In the genomic region with DNA sequence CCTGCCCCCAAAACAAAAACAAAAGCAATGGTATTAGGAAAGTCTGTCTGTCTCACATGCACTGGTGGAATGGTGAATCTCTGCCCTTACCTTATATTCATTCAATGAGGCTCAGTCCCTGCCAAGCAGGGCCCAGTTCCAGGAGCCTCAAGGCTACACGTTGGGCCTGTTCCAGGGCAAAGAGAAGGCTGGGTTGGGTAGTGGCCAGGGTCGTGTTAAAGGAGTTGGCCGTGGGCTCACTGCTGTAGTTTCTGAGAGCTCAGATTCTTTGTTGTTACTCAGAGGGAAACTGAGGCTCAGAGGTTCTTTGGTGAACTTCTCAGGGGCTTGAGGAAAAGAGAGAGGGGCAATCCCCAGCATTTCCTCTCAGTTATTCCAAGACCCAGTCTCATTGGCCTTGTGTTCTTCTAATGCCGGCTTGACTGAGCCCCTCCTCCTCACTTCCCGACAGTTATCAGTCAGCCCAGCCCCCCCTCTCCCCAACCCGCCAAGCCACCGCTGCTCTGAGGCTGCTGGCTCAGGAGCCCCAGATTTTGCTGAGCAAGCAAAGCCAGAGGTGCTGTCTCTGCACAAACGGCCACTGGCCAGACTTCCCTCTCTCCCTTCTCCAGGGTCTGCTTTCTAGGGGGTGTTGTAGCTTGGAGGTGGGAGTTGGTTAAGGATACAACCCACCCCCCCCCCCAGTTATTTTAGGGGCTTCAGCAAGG, we compare ENCODE assay signal across 8 mouse cellular contexts. TPM values are rescaled to one million over a fixed set of nuclear protein-coding genes. Genes with fewer than 3 reads are reported as not detected.
A peak's percentile ranks its signal among the peaks of the same experiment; 100 is the strongest.
DNase-seq lines count a peak whose midpoint lies in the region; ATAC-seq and TF ChIP-seq lines count a peak whose summit lies in the region.

No protein-coding gene starts in this region.

- no peak for TF ChIP-seq RAD21 in MEL (IDR thresholded peaks at IDR 0.05; ENCODE audit: low read depth, low read length)

- H3K27ac ChIP-seq in MEL (ENCODE audit: control insufficient read depth, low read depth, low read length): no peak overlapping the region
- peak overlapping the region; percentile 31; the same call in 1 of the 2 replicates for H3K27ac ChIP-seq in forebrain, embryonic 12.5 days
- peak overlapping the region; percentile 19; the same call in 1 of the 2 replicates for H3K27ac ChIP-seq in hindbrain, embryonic 12.5 days
- peak overlapping the region; percentile 80 for H3K27ac ChIP-seq in limb, embryonic 15.5 days

- 27% methylated on average over 8 of the region's 8 CpGs for WGBS in forebrain, embryonic 12.5 days
- 28% methylated on average over 8 of the region's 8 CpGs for WGBS in hindbrain, embryonic 12.5 days
- WGBS in limb, embryonic 15.5 days: 9% methylated on average over 8 of the region's 8 CpGs

- H3K4me1 ChIP-seq in MEL (ENCODE audit: control insufficient read depth in 1 of 2, insufficient read depth in 2 of 2, low read length in 2 of 2): no peaks in the 10 kb centered on the region
- no peaks in the 10 kb centered on the region; the same call in 1 of the 2 replicates for H3K4me1 ChIP-seq in forebrain, embryonic 12.5 days
- H3K4me1 ChIP-seq in hindbrain, embryonic 12.5 days: peaks cover 15% of the 10 kb centered on the region
- peaks cover 45% of the 10 kb centered on the region for H3K4me1 ChIP-seq in limb, embryonic 15.5 days

- no peak overlapping the region for H3K9ac ChIP-seq in MEL (ENCODE audit: control insufficient read depth, low read depth, low read length, poor library complexity, severe bottlenecking)
- no peak overlapping the region for H3K9ac ChIP-seq in forebrain, embryonic 12.5 days
- no peak overlapping the region for H3K9ac ChIP-seq in hindbrain, embryonic 12.5 days
- H3K9ac ChIP-seq in limb, embryonic 15.5 days: no peak overlapping the region

- intact Hi-C loops in heart, postnatal 25 days (cut with DNase I): no loop called here

- TF ChIP-seq CTCF in MEL (IDR thresholded peaks at IDR 0.05 in 2 of 3, conservative IDR thresholded peaks at IDR 0.05 in 1 of 3; ENCODE audit: control insufficient read depth in 1 of 3, insufficient read depth in 1 of 3, low read depth in 2 of 3, low read length in 3 of 3, poor library complexity in 1 of 3, severe bottlenecking in 1 of 3): no peak

- DNase-seq in heart, adult 11 months: peak; percentile 98
- no peak for DNase-seq in heart, postnatal 25 days (ENCODE audit: low spot score)
- no peak for DNase-seq in MEL (ENCODE audit: low read depth, low spot score)
- DNase-seq in right cerebral cortex, postnatal 4 days: peak; percentile 54
- DNase-seq in urinary bladder, adult 18-20 months (ENCODE audit: low spot score in 2 of 2): no peak

- no peaks in the 10 kb centered on the region for H3K9me3 ChIP-seq in MEL (replicated peaks; ENCODE audit: insufficient read depth, low read length)
- H3K9me3 ChIP-seq in forebrain, embryonic 12.5 days: no peaks in the 10 kb centered on the region
- H3K9me3 ChIP-seq in hindbrain, embryonic 12.5 days (replicated peaks): no peaks in the 10 kb centered on the region
- no peaks in the 10 kb centered on the region for H3K9me3 ChIP-seq in limb, embryonic 15.5 days

- no peak overlapping the region for H3K4me3 ChIP-seq in MEL (ENCODE audit: control insufficient read depth in 1 of 2, insufficient read depth in 1 of 2, low read depth in 2 of 2, low read length in 2 of 2)
- no peak overlapping the region for H3K4me3 ChIP-seq in forebrain, embryonic 12.5 days (replicated peaks)
- no peak overlapping the region for H3K4me3 ChIP-seq in hindbrain, embryonic 12.5 days
- H3K4me3 ChIP-seq in limb, embryonic 15.5 days: no peak overlapping the region

- 0 out of 2 replicates have a peak, but pooled peaks have one; percentile 33 for ATAC-seq in forebrain, embryonic 12.5 days (ENCODE audit: low FRiP score)
- no peak for ATAC-seq in hindbrain, embryonic 12.5 days (ENCODE audit: low FRiP score)
- ATAC-seq in limb, embryonic 15.5 days (ENCODE audit: insufficient number of reproducible peaks, low FRiP score, low TSS enrichment, low read depth): peak; percentile 49

- no peak for TF ChIP-seq POLR2A in MEL (IDR thresholded peaks at IDR 0.05; ENCODE audit: control insufficient read depth in 1 of 2, insufficient read depth in 1 of 2, low read depth in 1 of 2, low read length in 2 of 2, poor library complexity in 1 of 2)

- TF ChIP-seq EP300 in MEL (IDR thresholded peaks at IDR 0.05; ENCODE audit: low read depth in 1 of 2, low read length in 2 of 2): no peak

- no peaks in the 10 kb centered on the region for H3K79me2 ChIP-seq in MEL (ENCODE audit: control insufficient read depth, insufficient read depth, low read length, poor library complexity)

- no peak overlapping the region for H3K4me2 ChIP-seq in forebrain, embryonic 12.5 days
- no peak overlapping the region for H3K4me2 ChIP-seq in hindbrain, embryonic 12.5 days (replicated peaks)
- peak overlapping the region; percentile 17; the same call in 1 of the 2 replicates for H3K4me2 ChIP-seq in limb, embryonic 15.5 days

- H3K36me3 ChIP-seq in MEL (ENCODE audit: control insufficient read depth in 1 of 2, insufficient read depth in 2 of 2, low read length in 2 of 2): no peaks in the 10 kb centered on the region
- no peaks in the 10 kb centered on the region for H3K36me3 ChIP-seq in forebrain, embryonic 12.5 days (replicated peaks)
- H3K36me3 ChIP-seq in hindbrain, embryonic 12.5 days: peaks cover 13% of the 10 kb centered on the region
- H3K36me3 ChIP-seq in limb, embryonic 15.5 days: peaks cover 33% of the 10 kb centered on the region

- H3K27me3 ChIP-seq in MEL (ENCODE audit: control insufficient read depth in 1 of 2, insufficient read depth in 2 of 2, low read length in 2 of 2): no peaks in the 10 kb centered on the region
- H3K27me3 ChIP-seq in forebrain, embryonic 12.5 days: no peaks in the 10 kb centered on the region
- H3K27me3 ChIP-seq in hindbrain, embryonic 12.5 days: no peaks in the 10 kb centered on the region
- no peaks in the 10 kb centered on the region for H3K27me3 ChIP-seq in limb, embryonic 15.5 days

TF ChIP-seq in MEL, 35 proteins besides CTCF, POLR2A, EP300 and RAD21:
- TF ChIP-seq MAFK (IDR thresholded peaks at IDR 0.05; ENCODE audit: borderline replicate concordance, low read depth, low read length) (0 out of 2 replicates have a peak, but pooled peaks have one; percentile 47), SMC3 (IDR thresholded peaks at IDR 0.05; ENCODE audit: low read depth, low read length) (no peak), MYB (IDR thresholded peaks at IDR 0.05; ENCODE audit: low read depth, low read length) (no peak), BHLHE40 (IDR thresholded peaks at IDR 0.05; ENCODE audit: borderline replicate concordance, low read depth, low read length) (no peak)

RNA-seq across cellular contexts. Expression of gene Fads3, which starts 16.0 kb away (rescaled TPM):
- 10 to 100 TPM; 35.9 to 36.0 TPM for total RNA-seq in heart, postnatal 25 days (2021)
- total RNA-seq in MEL (2012; rRNA removed): 1.4 and 2.3 TPM in 2 replicates
- 10 to 100 TPM in 1 of 2 experiments, not detected in 1; 11.2 TPM for polyA plus RNA-seq in MEL (2012; ENCODE audit: insufficient read depth in 1 of 2, insufficient read length in 2 of 2, low read depth in 1 of 2, low replicate concordance in 2 of 2, missing spikeins in 1 of 2)
- 5.6 and 7.4 TPM in 2 replicates for polyA plus RNA-seq in forebrain, embryonic 12.5 days (2016; fragmentation: Nextera tagmentation; extraction: Ambion mirVana)
- 13.1 and 16.6 TPM in 2 replicates for polyA plus RNA-seq in hindbrain, embryonic 12.5 days (2016; fragmentation: Nextera tagmentation; extraction: Ambion mirVana)
- polyA plus RNA-seq in limb, embryonic 15.5 days (2015; fragmentation: Nextera tagmentation; extraction: Ambion mirVana): 12.7 and 17.1 TPM in 2 replicates

RNA-seq across cellular contexts. Expression of gene Rab3il1, which starts 23.9 kb away (rescaled TPM):
- 1 to 10 TPM; 8.9 to 9.3 TPM for total RNA-seq in heart, postnatal 25 days (2021)
- 0.52 and 1.0 TPM in 2 replicates for total RNA-seq in MEL (2012; rRNA removed)
- 1 to 10 TPM in 1 of 2 experiments, not detected in 1; 1.4 TPM for polyA plus RNA-seq in MEL (2012; ENCODE audit: insufficient read depth in 1 of 2, insufficient read length in 2 of 2, low read depth in 1 of 2, low replicate concordance in 2 of 2, missing spikeins in 1 of 2)
- polyA plus RNA-seq in forebrain, embryonic 12.5 days (2016; fragmentation: Nextera tagmentation; extraction: Ambion mirVana): 19.0 and 22.7 TPM in 2 replicates
- polyA plus RNA-seq in hindbrain, embryonic 12.5 days (2016; fragmentation: Nextera tagmentation; extraction: Ambion mirVana): 35.4 and 40.0 TPM in 2 replicates
- polyA plus RNA-seq in limb, embryonic 15.5 days (2015; fragmentation: Nextera tagmentation; extraction: Ambion mirVana): 44.8 and 45.1 TPM in 2 replicates

RNA-seq across cellular contexts. Expression of gene Best1, which starts 23.9 kb away (rescaled TPM):
- under 1 TPM in 1 of 2 experiments, not detected in 1; 0.10 TPM for total RNA-seq in heart, postnatal 25 days (2021)
- total RNA-seq in MEL (2012; rRNA removed): not detected in 2 replicates
- under 1 TPM in 1 of 2 experiments, not detected in 1; 0.08 TPM for polyA plus RNA-seq in MEL (2012; ENCODE audit: insufficient read depth in 1 of 2, insufficient read length in 2 of 2, low read depth in 1 of 2, low replicate concordance in 2 of 2, missing spikeins in 1 of 2)
- polyA plus RNA-seq in forebrain, embryonic 12.5 days (2016; fragmentation: Nextera tagmentation; extraction: Ambion mirVana): 1.1 and 1.4 TPM in 2 replicates
- polyA plus RNA-seq in hindbrain, embryonic 12.5 days (2016; fragmentation: Nextera tagmentation; extraction: Ambion mirVana): 0.94 and 1.1 TPM in 2 replicates
- 1.9 and 2.1 TPM in 2 replicates for polyA plus RNA-seq in limb, embryonic 15.5 days (2015; fragmentation: Nextera tagmentation; extraction: Ambion mirVana)

RNA-seq across cellular contexts. Expression of gene Fth1, which starts 44.9 kb away (rescaled TPM):
- total RNA-seq in heart, postnatal 25 days (2021): 1,000 to 10,000 TPM; 2,502 to 2,556 TPM
- total RNA-seq in MEL (2012; rRNA removed): 444 and 518 TPM in 2 replicates
- polyA plus RNA-seq in MEL (2012; ENCODE audit: insufficient read depth in 1 of 2, insufficient read length in 2 of 2, low read depth in 1 of 2, low replicate concordance in 2 of 2, missing spikeins in 1 of 2): 1,000 to 10,000 TPM; 2,118 to 2,175 TPM
- 1,239 and 1,358 TPM in 2 replicates for polyA plus RNA-seq in forebrain, embryonic 12.5 days (2016; fragmentation: Nextera tagmentation; extraction: Ambion mirVana)
- polyA plus RNA-seq in hindbrain, embryonic 12.5 days (2016; fragmentation: Nextera tagmentation; extraction: Ambion mirVana): 1,445 and 1,581 TPM in 2 replicates
- 1,462 and 1,539 TPM in 2 replicates for polyA plus RNA-seq in limb, embryonic 15.5 days (2015; fragmentation: Nextera tagmentation; extraction: Ambion mirVana)

Comparison
In these comparisons a context has a peak if more than half of its experiments do, and no peak if none do; other contexts are left out.
1. DNase-seq: peak in heart, adult 11 months (single experiment) and right cerebral cortex, postnatal 4 days (single experiment); none in heart, postnatal 25 days (single experiment), MEL (single experiment) and urinary bladder, adult 18-20 months (0 of 2).